Mouse (Mus musculus) CH12.LX (cell line): ENCODE measurements around the gene Polr1d. TPM values are rescaled to one million over a fixed set of nuclear protein-coding genes. Genes with fewer than 3 reads are reported as not detected.
A peak's percentile ranks its signal among the peaks of the same experiment; 100 is the strongest.

ENCODE experiments used
- DNase-seq: peaks from one replicate; pipeline ENCODE4 v3.0.0-alpha.2; 2013; ENCODE audit errors: extremely low read depth
- H3K27ac ChIP-seq: 2 replicates; pipeline ENCODE4 v1.5.1; 2012; ENCODE audit warnings: low read depth, mild to moderate bottlenecking, control low read depth, moderate library complexity; ENCODE audit not compliant: insufficient read depth
- H3K27me3 ChIP-seq: replicated peaks from 2 replicates; pipeline ENCODE3; 2012; ENCODE audit warnings: inconsistent platforms
- H3K36me3 ChIP-seq, 2 experiments: replicated peaks in 1 of 2; 2 replicates each; pipeline versions ENCODE3 to v1.6.1; 2012; ENCODE audit warnings: inconsistent platforms in 1 of 2, low read length in 1 of 2, mild to moderate bottlenecking in 1 of 2, mixed read lengths in 1 of 2, moderate library complexity in 1 of 2; ENCODE audit not compliant: control insufficient read depth in 1 of 2, insufficient read depth in 1 of 2
- H3K4me1 ChIP-seq, 2 experiments: 2 replicates each; pipeline ENCODE4 v1.6.1; 2012; ENCODE audit warnings: inconsistent platforms in 1 of 2, moderate library complexity in 1 of 2; ENCODE audit not compliant: insufficient read depth in 2 of 2, control insufficient read depth in 1 of 2
- H3K4me2 ChIP-seq: 2 replicates; pipeline ENCODE4 v1.6.1; 2012; ENCODE audit warnings: low read depth, mild to moderate bottlenecking, control low read depth; ENCODE audit not compliant: poor library complexity, insufficient read depth, severe bottlenecking
- H3K4me3 ChIP-seq, 3 experiments: fragments of 150-350 bp in 1 of 3; sonication (generic) in 1 of 3; replicated peaks in 1 of 3; 2 replicates each; pipeline versions ENCODE3 to v1.5.1; 2011 to 2012; ENCODE audit warnings: low read depth in 2 of 3, low read length in 2 of 3, mild to moderate bottlenecking in 2 of 3, moderate library complexity in 2 of 3, control low read depth in 1 of 3, improper control_type of control experiment in 1 of 3, inconsistent platforms in 1 of 3, mixed read lengths in 1 of 3; ENCODE audit not compliant: poor library complexity in 1 of 3
- H3K79me2 ChIP-seq: replicated peaks from 2 replicates; pipeline ENCODE4 v1.6.1; 2012; ENCODE audit warnings: mild to moderate bottlenecking, moderate library complexity; ENCODE audit not compliant: control insufficient read depth, poor library complexity, insufficient read depth, severe bottlenecking; ENCODE audit errors: extremely low read depth
- H3K9ac ChIP-seq: 2 replicates; pipeline ENCODE4 v1.6.1; 2012; ENCODE audit warnings: low read depth, mild to moderate bottlenecking, control low read depth, moderate library complexity; ENCODE audit not compliant: insufficient read depth
- H3K9me3 ChIP-seq: replicated peaks from 2 replicates; pipeline ENCODE3; 2012; ENCODE audit warnings: low read length, inconsistent platforms, mixed read lengths
- BHLHE40 ChIP-seq: IDR thresholded peaks from 2 replicates; pipeline ENCODE4 v1.6.1; 2011; ENCODE audit warnings: mild to moderate bottlenecking, low read depth, low read length, improper control_type of control experiment
- CHD1 ChIP-seq: IDR thresholded peaks from 2 replicates; pipeline ENCODE4 v1.6.1; 2012; ENCODE audit warnings: low read depth, low read length, improper control_type of control experiment, inconsistent platforms
- CHD2 ChIP-seq: IDR thresholded peaks from 2 replicates; pipeline ENCODE4 v1.6.1; 2011; ENCODE audit warnings: low read length, improper control_type of control experiment
- CTCF ChIP-seq, 2 experiments: IDR thresholded peaks in 1 of 2; conservative IDR thresholded peaks in 1 of 2; 2 replicates each; pipeline ENCODE4 v1.5.1; 2011 to 2012; ENCODE audit warnings: low read depth in 2 of 2, low read length in 2 of 2, improper control_type of control experiment in 1 of 2, inconsistent platforms in 1 of 2, mild to moderate bottlenecking in 1 of 2, moderate library complexity in 1 of 2
- ELF1 ChIP-seq: IDR thresholded peaks from 2 replicates; pipeline ENCODE4 v1.6.1; 2014; ENCODE audit warnings: low read depth, mild to moderate bottlenecking, inconsistent platforms, low read length, improper control_type of control experiment
- EP300 ChIP-seq: IDR thresholded peaks from 2 replicates; pipeline ENCODE4 v1.6.1; 2011; ENCODE audit warnings: low read length, improper control_type of control experiment
- ETS1 ChIP-seq: conservative IDR thresholded peaks from 2 replicates; pipeline ENCODE4 v1.6.1; 2012; ENCODE audit warnings: low read depth, mild to moderate bottlenecking, inconsistent platforms, low read length, improper control_type of control experiment, moderate library complexity
- GABPA ChIP-seq: IDR thresholded peaks from 2 replicates; pipeline ENCODE4 v1.6.1; 2012; ENCODE audit warnings: low read depth, low read length, improper control_type of control experiment, inconsistent platforms; ENCODE audit not compliant: insufficient replicate concordance
- HCFC1 ChIP-seq: IDR thresholded peaks from 2 replicates; pipeline ENCODE4 v1.6.1; 2012; ENCODE audit warnings: low read depth, mild to moderate bottlenecking, inconsistent platforms, low read length, improper control_type of control experiment
- IRF4 ChIP-seq: IDR thresholded peaks from 2 replicates; pipeline ENCODE4 v1.6.1; 2014; ENCODE audit warnings: low read depth, mild to moderate bottlenecking, inconsistent platforms, low read length, improper control_type of control experiment
- JUN ChIP-seq: IDR thresholded peaks from 2 replicates; pipeline ENCODE4 v1.6.1; 2011; ENCODE audit warnings: low read depth, mild to moderate bottlenecking, low read length, improper control_type of control experiment, moderate library complexity; ENCODE audit not compliant: insufficient read depth
- JUND ChIP-seq: conservative IDR thresholded peaks from 2 replicates; pipeline ENCODE4 v1.6.1; 2011; ENCODE audit warnings: low read depth, low read length, improper control_type of control experiment
- KAT2A ChIP-seq: IDR thresholded peaks from 2 replicates; pipeline ENCODE4 v1.6.1; 2012; ENCODE audit warnings: low read length, improper control_type of control experiment, inconsistent platforms; ENCODE audit not compliant: insufficient replicate concordance
- MAX ChIP-seq: IDR thresholded peaks from 2 replicates; pipeline ENCODE4 v1.6.1; 2011; ENCODE audit warnings: low read length, improper control_type of control experiment
- MAZ ChIP-seq: IDR thresholded peaks from 2 replicates; pipeline ENCODE4 v1.6.1; 2012; ENCODE audit warnings: low read depth, mild to moderate bottlenecking, inconsistent platforms, low read length, improper control_type of control experiment, moderate library complexity
- MEF2A ChIP-seq: IDR thresholded peaks from 2 replicates; pipeline ENCODE4 v1.6.1; 2014; ENCODE audit warnings: low read depth, mild to moderate bottlenecking, inconsistent platforms, low read length, improper control_type of control experiment, borderline replicate concordance
- MYC ChIP-seq: IDR thresholded peaks from 2 replicates; pipeline ENCODE4 v1.6.1; 2011; ENCODE audit warnings: low read depth, mild to moderate bottlenecking, improper control_type of control experiment, low read length
- NELFE ChIP-seq: IDR thresholded peaks from 2 replicates; pipeline ENCODE4 v1.6.1; 2011; ENCODE audit warnings: low read depth, low read length, improper control_type of control experiment
- NRF1 ChIP-seq: IDR thresholded peaks from 2 replicates; pipeline ENCODE4 v1.6.1; 2014; ENCODE audit warnings: low read depth, mild to moderate bottlenecking, inconsistent platforms, low read length, improper control_type of control experiment, moderate library complexity
- PAX5 ChIP-seq: IDR thresholded peaks from 2 replicates; pipeline ENCODE4 v1.6.1; 2012; ENCODE audit warnings: low read length, inconsistent platforms, mixed read lengths
- POLR2A ChIP-seq: IDR thresholded peaks from 2 replicates; pipeline ENCODE4 v1.6.1; 2011; ENCODE audit warnings: low read depth, mild to moderate bottlenecking, improper control_type of control experiment, low read length
- POLR2AphosphoS2 ChIP-seq: IDR thresholded peaks from 2 replicates; pipeline ENCODE4 v1.6.1; 2011; ENCODE audit warnings: low read depth, low read length, improper control_type of control experiment
- SIN3A ChIP-seq: IDR thresholded peaks from 2 replicates; pipeline ENCODE4 v1.6.1; 2012; ENCODE audit warnings: low read length, improper control_type of control experiment, inconsistent platforms
- SMC3 ChIP-seq: IDR thresholded peaks from 2 replicates; pipeline ENCODE4 v1.6.1; 2011; ENCODE audit warnings: low read depth, low read length, improper control_type of control experiment
- TBP ChIP-seq: conservative IDR thresholded peaks from 2 replicates; pipeline ENCODE4 v1.6.1; 2011; ENCODE audit warnings: low read depth, low read length, improper control_type of control experiment
- TCF12 ChIP-seq: IDR thresholded peaks from 2 replicates; pipeline ENCODE4 v1.6.1; 2014; ENCODE audit warnings: low read depth, mild to moderate bottlenecking, inconsistent platforms, low read length, improper control_type of control experiment
- UBTF ChIP-seq: IDR thresholded peaks from 2 replicates; pipeline ENCODE4 v1.6.1; 2012; ENCODE audit warnings: low read depth, mild to moderate bottlenecking, inconsistent platforms, low read length, improper control_type of control experiment, moderate library complexity
- ZC3H11A ChIP-seq: IDR thresholded peaks from 2 replicates; pipeline ENCODE4 v1.6.1; 2012; ENCODE audit warnings: low read depth, mild to moderate bottlenecking, inconsistent platforms, low read length, improper control_type of control experiment
- ZNF384 ChIP-seq: IDR thresholded peaks from 2 replicates; pipeline ENCODE4 v1.6.1; 2012; ENCODE audit warnings: low read depth, low read length, improper control_type of control experiment, inconsistent platforms
- dilution Hi-C: fragments of 300-500 bp; cut with MboI; formaldehyde crosslinking; loops from 2 replicates; pipeline ENCODE4 v1.14.3; 2020; ENCODE audit warnings: low sequenced_read_pairs; ENCODE audit not compliant: extremely low pct_unique_long_range_greater_than_20kb, extremely low pct_ligation_motif_present
- in situ Hi-C: fragments of 300-500 bp; cut with MboI; formaldehyde crosslinking; loops from 3 replicates; pipeline ENCODE4 v1.14.3; 2019; ENCODE audit warnings: low sequenced_read_pairs, low pct_ligation_motif_present, low pct_unique_long_range_greater_than_20kb, mixed read lengths
- polyA plus RNA-seq: library from polyadenylated mRNA; unstranded; fragments of >175 nt; gene quantifications from 2 replicates; pipeline ENCODE4 v1.2.1, GENCODE M21; 2012; ENCODE audit warnings: low read depth; ENCODE audit not compliant: insufficient read length
- total RNA-seq, 2 experiments: library from RNA; depleted of rRNA; stranded (reverse); fragments of 300-350 nt in 1 of 2; fragments of >200 nt in 1 of 2; gene quantifications; 2 replicates each; pipeline ENCODE4 v1.2.3; 2012 to 2014

Gene Polr1d
- total and polyA plus RNA-seq, 3 experiments, result 293 to 354 (median 300) TPM

GRCm38 (mm10) chr5:147060024-147060423 lies 16.8 kb upstream of the Polr1d start:
- dilution Hi-C loops, result no loop called here
- Histone ChIP-seq H3K9me3 (no peaks in the 10 kb centered on the region), H3K27ac (peak overlapping the region; percentile 90)

GRCm38 (mm10) chr5:147063215-147063661 lies 13.6 kb upstream of the Polr1d start:
- Histone ChIP-seq H3K79me2 (peaks cover 85% of the 10 kb centered on the region), H3K27me3 (no peaks in the 10 kb centered on the region), H3K36me3 (peaks cover 0 to 10% of the 10 kb centered on the region in 2 experiments), H3K4me1 (peaks cover 26 to 78% of the 10 kb centered on the region in 2 experiments), H3K9me3 (no peaks in the 10 kb centered on the region)
- DNase-seq, result peak; percentile 84
- in situ Hi-C loops, result no loop called here
- TF ChIP-seq JUND (peak; percentile 72), NELFE (no peak), POLR2AphosphoS2 (no peak; the same call in 1 of the 2 replicates), JUN (peak; percentile 83), TCF12 (peak; percentile 52; the same call in 1 of the 2 replicates), MEF2A (peak; percentile 94), CHD2 (no peak), UBTF (no peak), SMC3 (no peak), NRF1 (no peak), TBP (peak; percentile 38; the same call in 1 of the 2 replicates), CHD1 (peak; percentile 86), PAX5 (no peak), MYC (0 out of 2 replicates have a peak, but pooled peaks have one; percentile 54), POLR2A (no peak), EP300 (peak; percentile 84), MAX (no peak), KAT2A (no peak), HCFC1 (no peak; the same call in 1 of the 2 replicates), MAZ (no peak), ETS1 (peak; percentile 91), ELF1 (no peak), CTCF (conservative IDR thresholded peaks at IDR 0.05 in 1 of 2, IDR thresholded peaks at IDR 0.05 in 1 of 2; ENCODE audit: low read depth in 2 of 2, low read length in 2 of 2) (no peak), BHLHE40 (peak; percentile 89), IRF4 (peak; percentile 84), GABPA (no peak), ZC3H11A (no peak), SIN3A (peak; percentile 70; the same call in 1 of the 2 replicates)
- TF ChIP-seq, all 38 proteins: peak for 12
- peak overlapping the region; percentile 61 for H3K9ac ChIP-seq
- peak overlapping the region; percentile 76 for H3K27ac ChIP-seq
- H3K4me3 ChIP-seq, result peak overlapping the region in 1 of 3 experiments; percentile 11
- H3K4me2 ChIP-seq, result peak overlapping the region; percentile 87
- dilution Hi-C loops, result no loop called here

More at GRCm38 (mm10) chr5:147060024-147060423, 16.8 kb upstream of the Polr1d start:
- Histone ChIP-seq H3K9ac (peak overlapping the region; percentile 93), H3K4me1 (peaks cover 15 to 72% of the 10 kb centered on the region in 2 experiments), H3K79me2 (peaks cover 77% of the 10 kb centered on the region), H3K4me3 (peak overlapping the region in 2 of 3 experiments; percentile 46 to 79)
- DNase-seq, result peak; percentile 82
- TF ChIP-seq CHD2, result no peak
- peak; percentile 59 for TF ChIP-seq POLR2A
- peak; percentile 59 for TF ChIP-seq NRF1
- TF ChIP-seq TBP, result peak; percentile 53; the same call in 1 of the 2 replicates
- no peak for TF ChIP-seq BHLHE40
- TF ChIP-seq ZNF384, result no peak
- no peak for TF ChIP-seq NELFE
- TF ChIP-seq, all 38 proteins: peak for 3
- Histone ChIP-seq H3K4me2 (peak overlapping the region; percentile 98), H3K36me3 (peaks cover 0 to 10% of the 10 kb centered on the region in 2 experiments), H3K27me3 (no peaks in the 10 kb centered on the region)
- in situ Hi-C loops, result no loop called here
